Mouse (Mus musculus) embryonic stem cell, embryonic (primary cell): Measurements from ENCODE around the gene Prelid3b.

Experiments used
- CTCF ChIA-PET, 4 experiments: fragments of 300-600 bp in 2 of 4; fragments of 350-600 bp in 2 of 4; sonication (Branson Sonifier 250); formaldehyde crosslinking; loops; one replicate each; lab custom pipeline; 2022; ENCODE audit warnings: inconsistent platforms in 2 of 4; lab: Charles Lee
- POLR2A ChIA-PET, 4 experiments: fragments of 300-600 bp in 2 of 4; fragments of 350-600 bp in 2 of 4; sonication (Branson Sonifier 250); formaldehyde crosslinking; loops; one replicate each; lab custom pipeline; 2022; ENCODE audit warnings: antibody characterized with exemption in 4 of 4, inconsistent platforms in 1 of 4; lab: Charles Lee

Gene Prelid3b

GRCm38 (mm10) chr2:174472407-174472806 lies 474 bp downstream of the Prelid3b start:
- ChIA-PET POLR2A (interaction anchor here in 3 of 4 experiments (0.6 to 7.0 kb wide), 8 partner anchors 8 to 259 kb away, joined by 3 to 47 read pairs (median 3); partner anchors contain the start of gene Atp5e (in 3 of the 3)), CTCF (interaction anchor here in 1 of 4 experiments (0.6 kb wide), 1 partner anchor 202 kb away, joined by 3 read pairs; no protein-coding TSS in a partner anchor)

GRCm38 (mm10) chr2:174470786-174471405 lies 2.0 kb downstream of the Prelid3b start:
- POLR2A ChIA-PET, result interaction anchor here in 2 of 4 experiments (0.6 to 7.0 kb wide), 5 partner anchors 8 to 358 kb away, joined by 3 to 47 read pairs (median 5); partner anchors contain the start of genes Atp5e (in 2 of the 2) and Tubb1 (in 1 of the 2)
- CTCF ChIA-PET, result no interaction called here

GRCm38 (mm10) chr2:174470333-174470732 lies 2.5 kb downstream of the Prelid3b start:
- POLR2A ChIA-PET, result interaction anchor here in 2 of 4 experiments (1.2 to 7.0 kb wide), 3 partner anchors 7 to 186 kb away, joined by 3 to 47 read pairs (median 40); partner anchors contain the start of gene Atp5e (in 2 of the 2)
- CTCF ChIA-PET, result no interaction called here

- CTCF ChIA-PET, result interaction anchor here in 2 of 4 experiments (1.0 to 1.8 kb wide), 2 partner anchors 210 kb away, joined by 4 to 5 read pairs; no protein-coding TSS in a partner anchor
- POLR2A ChIA-PET, result interaction anchor here (0.6 to 5.3 kb wide), 24 partner anchors 8 to 804 kb away, joined by 3 to 47 read pairs (median 4); partner anchors contain the start of genes Ctsz (in 2 of the 4), Prelid3b (in 2 of the 4), Tubb1 (in 2 of the 4) and Nelfcd (in 1 of the 4)
These were observed 8.9 kb downstream of the Prelid3b start, which contains the start of gene Atp5e for GRCm38 (mm10) chr2:174463789-174464523. Gene Atp5e (minus strand): TSS chr2:174464105.

GRCm38 (mm10) chr2:174463370-174463769 lies 9.5 kb downstream of the Prelid3b start:
- POLR2A ChIA-PET, result interaction anchor here (0.8 to 5.3 kb wide), 15 partner anchors 9 to 804 kb away, joined by 3 to 47 read pairs (median 4); partner anchors contain the start of genes Ctsz (in 2 of the 4), Prelid3b (in 2 of the 4), Gnas (in 1 of the 4) and Nelfcd (in 1 of the 4)
- CTCF ChIA-PET, result no interaction called here

GRCm38 (mm10) chr2:174459365-174459764 lies 13.5 kb downstream of the Prelid3b start:
- ChIA-PET CTCF (interaction anchor here in 1 of 4 experiments (0.7 kb wide), 1 partner anchor 215 kb away, joined by 3 read pairs; no protein-coding TSS in a partner anchor), POLR2A (interaction anchor here in 2 of 4 experiments (0.7 to 1.3 kb wide), 6 partner anchors 9 to 162 kb away, joined by 3 read pairs; no protein-coding TSS in a partner anchor)

- ChIA-PET POLR2A (interaction anchor here in 1 of 4 experiments (1.0 to 1.2 kb wide), 2 partner anchors 11 to 43 kb away, joined by 3 to 4 read pairs; partner anchors contain the start of gene Atp5e), CTCF (interaction anchor here in 2 of 4 experiments (1.0 to 1.6 kb wide), 2 partner anchors 141 to 142 kb away, joined by 3 to 5 read pairs; no protein-coding TSS in a partner anchor)
These were observed 19.2 kb downstream of the Prelid3b start for GRCm38 (mm10) chr2:174453681-174454080.

GRCm38 (mm10) chr2:174450353-174450752 lies 22.5 kb downstream of the Prelid3b start, which contains the start of gene Tubb1:
Gene Tubb1 (plus strand): TSS chr2:174450695.
- POLR2A ChIA-PET, result interaction anchor here in 3 of 4 experiments (0.5 to 1.7 kb wide), 6 partner anchors 9 to 29 kb away, joined by 3 to 6 read pairs (median 3); partner anchors contain the start of gene Atp5e (in 1 of the 3)
- CTCF ChIA-PET, result no interaction called here

- CTCF ChIA-PET, result no interaction called here
- POLR2A ChIA-PET, result no interaction called here
These were observed 24.5 kb downstream of the Prelid3b start for GRCm38 (mm10) chr2:174448405-174448804.

GRCm38 (mm10) chr2:174446905-174447304 lies 26.0 kb downstream of the Prelid3b start:
- CTCF ChIA-PET, result interaction anchor here in 1 of 4 experiments (0.6 kb wide), 1 partner anchor 16 kb away, joined by 3 read pairs; no protein-coding TSS in a partner anchor
- POLR2A ChIA-PET, result interaction anchor here in 2 of 4 experiments (0.9 to 1.2 kb wide), 2 partner anchors 17 kb away, joined by 3 read pairs; partner anchors contain the start of gene Atp5e (in 1 of the 2)

GRCm38 (mm10) chr2:174446492-174446891 lies 26.4 kb downstream of the Prelid3b start:
- POLR2A ChIA-PET, result interaction anchor here in 2 of 4 experiments (0.9 to 1.2 kb wide), 2 partner anchors 16 to 18 kb away, joined by 3 read pairs; partner anchors contain the start of gene Atp5e (in 1 of the 2)

GRCm38 (mm10) chr2:174445018-174445417 lies 27.9 kb downstream of the Prelid3b start:
- ChIA-PET CTCF (no interaction called here), POLR2A (interaction anchor here in 1 of 4 experiments (1.1 kb wide), 1 partner anchor 14 kb away, joined by 4 read pairs; no protein-coding TSS in a partner anchor)

More at GRCm38 (mm10) chr2:174446492-174446891, 26.4 kb downstream of the Prelid3b start:
- CTCF ChIA-PET, result interaction anchor here in 1 of 4 experiments (0.6 kb wide), 1 partner anchor 15 kb away, joined by 3 read pairs; no protein-coding TSS in a partner anchor

- POLR2A ChIA-PET, result no interaction called here
- CTCF ChIA-PET, result interaction anchor here in 1 of 4 experiments (0.5 kb wide), 1 partner anchor 39 kb away, joined by 5 read pairs; no protein-coding TSS in a partner anchor
These were observed 28.5 kb downstream of the Prelid3b start for GRCm38 (mm10) chr2:174444359-174444758.

GRCm38 (mm10) chr2:174443046-174443445 lies 29.8 kb downstream of the Prelid3b start:
- ChIA-PET CTCF (interaction anchor here in 1 of 4 experiments (0.8 kb wide), 1 partner anchor 50 kb away, joined by 3 read pairs; no protein-coding TSS in a partner anchor), POLR2A (interaction anchor here in 2 of 4 experiments (0.6 to 1.2 kb wide), 3 partner anchors 14 to 27 kb away, joined by 3 read pairs; partner anchors contain the start of gene Nelfcd (in 1 of the 2))

- POLR2A ChIA-PET, result interaction anchor here in 2 of 4 experiments (0.7 to 1.2 kb wide), 2 partner anchors 16 to 26 kb away, joined by 3 read pairs; partner anchors contain the start of gene Nelfcd (in 1 of the 2)
- CTCF ChIA-PET, result interaction anchor here in 1 of 4 experiments (0.6 kb wide), 1 partner anchor 125 kb away, joined by 3 read pairs; no protein-coding TSS in a partner anchor
These were observed 30.4 kb downstream of the Prelid3b start for GRCm38 (mm10) chr2:174442460-174442859.

GRCm38 (mm10) chr2:174441898-174442297 lies 31.0 kb downstream of the Prelid3b start:
- ChIA-PET POLR2A (interaction anchor here in 1 of 4 experiments (0.8 to 1.2 kb wide), 3 partner anchors 16 to 21 kb away, joined by 3 read pairs; no protein-coding TSS in a partner anchor), CTCF (no interaction called here)

- ChIA-PET CTCF (no interaction called here), POLR2A (interaction anchor here in 3 of 4 experiments (0.6 to 3.0 kb wide), 3 partner anchors 12 to 235 kb away, joined by 3 to 15 read pairs (median 6); partner anchors contain the start of gene Atp5e (in 1 of the 3))
These were observed 32.9 kb downstream of the Prelid3b start for GRCm38 (mm10) chr2:174439961-174440360.
